Mouse (Mus musculus): Measurements from ENCODE around the gene Slc25a21. TPM values are rescaled to one million over a fixed set of nuclear protein-coding genes. Genes with fewer than 3 reads are reported as not detected.

The Slc25a21 gene
- polyA plus RNA-seq, 1 experiment, result not detected

- Histone ChIP-seq H3K27ac (ENCODE audit: insufficient read depth, low read depth, low read length) (no peak overlapping the region), H3K4me1 (ENCODE audit: control insufficient read depth, insufficient read depth, low read length) (no peaks in the 10 kb centered on the region), H3K4me3 (ENCODE audit: insufficient read depth, low read length) (no peak overlapping the region)
- TF ChIP-seq CTCF (IDR thresholded peaks at IDR 0.05; ENCODE audit: low read depth, low read length) (no peak), POLR2A (IDR thresholded peaks at IDR 0.05; ENCODE audit: borderline replicate concordance, low read depth, low read length) (no peak)
Measured at GRCm38 (mm10) chr12:56902774-56903456, 294.4 kb downstream of the Slc25a21 start.

DNA sequence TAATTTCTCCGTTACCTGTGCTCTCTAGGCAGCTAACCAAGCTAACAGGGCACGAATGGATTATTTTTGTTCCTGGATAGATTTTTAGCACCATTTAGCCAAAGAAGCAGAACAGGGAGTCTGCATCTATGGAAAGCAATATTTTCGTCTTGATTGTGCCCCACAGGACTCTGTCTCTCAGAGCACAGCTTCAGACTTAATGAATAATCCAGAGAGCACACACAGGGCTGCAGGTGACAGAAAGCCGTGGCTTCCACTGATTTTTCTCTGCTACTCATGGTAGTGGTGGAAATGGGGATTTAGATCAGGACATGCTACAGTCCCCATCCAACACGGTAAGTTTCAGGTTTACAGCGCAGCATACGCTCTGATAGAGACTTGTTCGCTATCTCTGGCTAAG lies 299.3 kb downstream of the Slc25a21 start:
- H3K4me1 ChIP-seq (ENCODE audit: control insufficient read depth, insufficient read depth, low read length), result no peaks in the 10 kb centered on the region
- no peak overlapping the region for H3K4me3 ChIP-seq (ENCODE audit: insufficient read depth, low read length)
- TF ChIP-seq CTCF (IDR thresholded peaks at IDR 0.05; ENCODE audit: low read depth, low read length) (no peak), POLR2A (IDR thresholded peaks at IDR 0.05; ENCODE audit: borderline replicate concordance, low read depth, low read length) (no peak)
- H3K27ac ChIP-seq (ENCODE audit: insufficient read depth, low read depth, low read length), result no peak overlapping the region

DNA sequence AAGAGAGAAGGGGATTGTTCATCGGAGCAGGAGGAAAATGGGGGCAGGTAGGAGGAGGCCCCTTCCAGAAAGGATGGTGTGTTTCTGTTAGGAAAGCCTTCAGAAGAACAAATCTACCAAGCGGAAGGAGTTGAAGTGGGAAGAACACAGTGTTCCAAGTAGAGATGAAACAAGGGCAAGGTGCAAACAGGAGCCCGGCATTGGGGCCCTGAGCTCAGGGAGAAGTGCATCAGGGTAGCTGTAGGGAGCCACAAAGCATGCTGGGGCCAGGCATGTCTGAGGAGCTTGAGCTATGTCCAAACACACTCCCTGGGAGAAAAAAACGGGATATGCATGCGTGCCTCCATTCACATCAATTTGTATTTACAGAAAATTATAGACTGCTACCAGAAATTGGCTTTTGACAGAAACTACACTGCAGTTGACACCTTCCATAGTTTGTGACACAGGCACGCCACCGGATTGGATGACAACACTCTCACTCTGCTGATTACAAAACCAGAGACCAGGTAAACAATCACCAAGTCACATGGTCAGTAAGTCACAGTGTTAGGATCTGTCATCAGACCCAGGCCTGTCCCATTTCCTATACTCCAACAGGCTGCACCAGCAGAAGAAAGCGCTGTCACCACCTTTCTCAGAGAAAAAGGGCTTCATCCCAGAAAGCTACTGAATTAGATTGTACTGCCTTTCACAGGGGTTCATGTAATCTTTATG lies 299.9 kb downstream of the Slc25a21 start:
- Histone ChIP-seq H3K27ac (ENCODE audit: insufficient read depth, low read depth, low read length) (no peak overlapping the region), H3K4me3 (ENCODE audit: insufficient read depth, low read length) (no peak overlapping the region), H3K4me1 (ENCODE audit: control insufficient read depth, insufficient read depth, low read length) (no peaks in the 10 kb centered on the region)
- TF ChIP-seq CTCF (IDR thresholded peaks at IDR 0.05; ENCODE audit: low read depth, low read length), result no peak
- TF ChIP-seq POLR2A (IDR thresholded peaks at IDR 0.05; ENCODE audit: borderline replicate concordance, low read depth, low read length), result no peak

DNA sequence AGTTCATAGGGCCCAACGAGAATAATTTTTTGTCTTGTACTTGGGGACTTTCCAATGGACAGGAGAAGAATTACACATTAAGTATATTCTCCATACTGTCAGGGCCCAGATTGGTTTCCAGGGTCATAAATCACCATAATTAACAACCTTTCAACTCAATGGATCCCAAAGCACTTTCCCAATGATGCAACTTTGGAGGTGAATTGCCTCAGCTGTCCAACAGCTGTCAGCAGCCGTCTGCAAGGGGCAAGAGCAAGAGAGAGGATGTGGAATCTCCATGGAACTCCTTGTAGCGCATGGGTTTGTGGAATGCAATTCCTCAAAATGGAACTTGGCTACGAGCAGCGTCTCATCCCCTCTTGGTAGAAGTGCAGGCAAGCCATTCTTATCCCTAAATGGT lies 302.3 kb downstream of the Slc25a21 start:
- H3K27ac ChIP-seq (ENCODE audit: insufficient read depth, low read depth, low read length), result no peak overlapping the region
- H3K4me1 ChIP-seq (ENCODE audit: control insufficient read depth, insufficient read depth, low read length), result no peaks in the 10 kb centered on the region
- H3K4me3 ChIP-seq (ENCODE audit: insufficient read depth, low read length), result no peak overlapping the region
- TF ChIP-seq CTCF (IDR thresholded peaks at IDR 0.05; ENCODE audit: low read depth, low read length) (no peak), POLR2A (IDR thresholded peaks at IDR 0.05; ENCODE audit: borderline replicate concordance, low read depth, low read length) (no peak)

DNA sequence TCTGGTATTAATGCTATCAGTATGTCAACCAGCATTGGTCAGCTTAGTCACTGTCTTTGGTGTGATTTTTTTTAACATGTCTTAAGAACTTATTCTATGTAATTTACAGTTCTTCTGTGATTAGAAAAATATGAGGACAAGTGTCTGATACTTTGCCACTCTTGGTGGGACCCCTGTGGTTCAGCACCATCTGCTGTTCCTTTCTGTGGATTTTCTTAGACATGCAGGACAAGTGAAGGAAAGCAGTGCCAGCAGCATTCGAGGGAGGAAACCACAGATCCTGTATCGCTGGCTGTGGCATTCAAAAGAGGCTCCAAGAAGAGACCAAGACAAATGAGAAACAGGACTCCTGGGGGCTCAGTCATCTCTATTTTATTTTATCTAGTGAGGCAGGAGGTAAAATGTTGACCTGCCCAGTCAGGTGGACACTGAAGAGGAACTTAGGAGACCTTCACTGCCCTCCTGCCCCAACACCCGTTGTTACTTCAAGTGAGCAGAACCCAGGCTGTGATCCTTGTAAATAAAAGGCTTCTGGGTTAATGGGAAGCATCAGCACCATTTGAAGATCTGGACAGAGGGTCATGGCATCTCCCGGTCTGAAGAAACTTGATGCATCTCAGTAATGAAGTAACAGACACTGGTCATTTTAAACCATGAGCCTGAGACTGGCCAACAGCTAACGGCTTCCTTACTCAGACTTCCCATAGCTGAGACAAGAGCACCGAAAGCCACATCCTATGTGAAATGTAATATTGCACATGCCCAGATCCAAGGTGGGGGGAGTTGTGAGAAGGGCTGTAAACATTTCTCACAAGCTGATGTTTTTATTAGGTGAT lies 306.2 kb downstream of the Slc25a21 start:
- no peak overlapping the region for H3K4me3 ChIP-seq (ENCODE audit: insufficient read depth, low read length)
- TF ChIP-seq CTCF (IDR thresholded peaks at IDR 0.05; ENCODE audit: low read depth, low read length) (no peak), POLR2A (IDR thresholded peaks at IDR 0.05; ENCODE audit: borderline replicate concordance, low read depth, low read length) (no peak)
- no peak overlapping the region for H3K27ac ChIP-seq (ENCODE audit: insufficient read depth, low read depth, low read length)

DNA sequence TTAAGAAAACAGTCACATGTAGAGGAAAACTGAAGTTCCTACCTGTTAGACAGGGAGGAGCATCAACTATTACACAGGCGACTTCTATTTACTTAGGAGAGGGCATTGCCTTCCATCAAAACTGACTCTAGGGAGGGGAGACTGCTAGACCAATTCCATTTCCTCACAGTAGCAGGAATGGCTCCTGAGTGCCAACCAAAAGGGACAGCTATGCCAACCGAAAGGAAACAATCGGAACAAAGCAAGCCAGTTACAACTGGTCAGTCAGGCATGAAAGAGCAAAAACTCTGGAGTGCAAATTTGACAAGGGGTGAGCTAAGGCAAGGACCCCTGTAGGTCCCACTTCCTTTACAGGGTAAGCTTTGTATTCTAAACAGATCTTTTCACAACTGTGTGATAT lies 319.5 kb downstream of the Slc25a21 start:
- Histone ChIP-seq H3K4me1 (ENCODE audit: control insufficient read depth, insufficient read depth, low read length) (no peaks in the 10 kb centered on the region), H3K27ac (ENCODE audit: insufficient read depth, low read depth, low read length) (no peak overlapping the region), H3K4me3 (ENCODE audit: insufficient read depth, low read length) (no peak overlapping the region)
- TF ChIP-seq CTCF (IDR thresholded peaks at IDR 0.05; ENCODE audit: low read depth, low read length) (no peak), POLR2A (IDR thresholded peaks at IDR 0.05; ENCODE audit: borderline replicate concordance, low read depth, low read length) (no peak)

More for the DNA sequence above, 306.2 kb downstream of the Slc25a21 start:
- no peaks in the 10 kb centered on the region for H3K4me1 ChIP-seq (ENCODE audit: control insufficient read depth, insufficient read depth, low read length)

DNA sequence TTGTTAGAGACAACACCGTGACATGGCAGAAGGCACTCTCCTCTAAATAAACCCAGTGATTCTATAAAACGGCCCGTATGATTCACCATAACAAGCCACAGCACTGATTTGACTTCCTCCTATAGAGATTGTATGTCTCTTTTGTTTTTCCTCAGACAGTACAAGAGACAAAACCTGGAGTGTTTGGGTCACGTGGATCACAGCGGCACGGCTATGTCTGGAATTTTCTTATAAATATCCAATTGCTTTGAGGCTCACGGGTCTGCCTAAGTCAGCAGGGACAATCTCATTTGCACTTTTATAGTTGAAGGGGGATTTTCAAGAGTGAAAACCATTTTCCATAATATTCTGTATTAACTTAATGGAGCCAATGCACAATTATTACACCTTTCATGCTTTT lies 320.7 kb downstream of the Slc25a21 start:
- no peak overlapping the region for H3K27ac ChIP-seq (ENCODE audit: insufficient read depth, low read depth, low read length)

GRCm38 (mm10) chr12:56873204-56873603 lies 324.1 kb downstream of the Slc25a21 start:
- TF ChIP-seq CTCF (IDR thresholded peaks at IDR 0.05; ENCODE audit: low read depth, low read length), result no peak
- TF ChIP-seq POLR2A (IDR thresholded peaks at IDR 0.05; ENCODE audit: borderline replicate concordance, low read depth, low read length), result no peak
- H3K4me1 ChIP-seq (ENCODE audit: control insufficient read depth, insufficient read depth, low read length), result no peaks in the 10 kb centered on the region
- no peak overlapping the region for H3K27ac ChIP-seq (ENCODE audit: insufficient read depth, low read depth, low read length)
- no peak overlapping the region for H3K4me3 ChIP-seq (ENCODE audit: insufficient read depth, low read length)

More for the DNA sequence above, 320.7 kb downstream of the Slc25a21 start:
- Histone ChIP-seq H3K4me1 (ENCODE audit: control insufficient read depth, insufficient read depth, low read length) (no peaks in the 10 kb centered on the region), H3K4me3 (ENCODE audit: insufficient read depth, low read length) (no peak overlapping the region)
- no peak for TF ChIP-seq CTCF (IDR thresholded peaks at IDR 0.05; ENCODE audit: low read depth, low read length)
- TF ChIP-seq POLR2A (IDR thresholded peaks at IDR 0.05; ENCODE audit: borderline replicate concordance, low read depth, low read length), result no peak

DNA sequence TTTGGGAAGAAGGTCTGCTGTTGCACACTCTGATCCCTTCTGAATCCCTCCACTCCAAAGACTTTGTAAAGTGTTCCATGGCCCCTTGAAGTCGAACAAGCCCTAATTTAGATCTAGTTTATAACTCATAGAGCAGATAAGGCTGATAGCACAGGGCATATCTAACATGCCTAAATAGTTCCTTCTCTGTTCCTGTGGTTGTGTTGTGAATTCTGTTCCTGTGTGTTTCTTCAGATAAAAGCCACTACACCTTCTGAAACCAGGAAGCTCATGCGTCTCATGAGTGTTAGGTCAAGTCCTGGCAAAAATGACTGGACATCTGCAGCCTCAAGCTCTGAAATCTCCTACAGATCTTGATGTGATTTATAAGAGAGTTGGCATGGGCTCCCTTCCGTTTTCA lies 326.7 kb downstream of the Slc25a21 start:
- Histone ChIP-seq H3K4me3 (ENCODE audit: insufficient read depth, low read length) (no peak overlapping the region), H3K27ac (ENCODE audit: insufficient read depth, low read depth, low read length) (no peak overlapping the region), H3K4me1 (ENCODE audit: control insufficient read depth, insufficient read depth, low read length) (no peaks in the 10 kb centered on the region)
- no peak for TF ChIP-seq CTCF (IDR thresholded peaks at IDR 0.05; ENCODE audit: low read depth, low read length)
- no peak for TF ChIP-seq POLR2A (IDR thresholded peaks at IDR 0.05; ENCODE audit: borderline replicate concordance, low read depth, low read length)
